Mouse (Mus musculus): ENCODE data around the gene Lbhd1. TPM values are rescaled to one million over a fixed set of nuclear protein-coding genes. Genes with fewer than 3 reads are reported as not detected.
"Not testable (repeated sequence)": the region's sequence is repeated elsewhere in the genome, so short reads cannot be mapped to it uniquely, and the experiment has no call there.

The Lbhd1 gene
- polyA plus RNA-seq, 1 experiment from 2014 or later: 95.3 TPM

DNA sequence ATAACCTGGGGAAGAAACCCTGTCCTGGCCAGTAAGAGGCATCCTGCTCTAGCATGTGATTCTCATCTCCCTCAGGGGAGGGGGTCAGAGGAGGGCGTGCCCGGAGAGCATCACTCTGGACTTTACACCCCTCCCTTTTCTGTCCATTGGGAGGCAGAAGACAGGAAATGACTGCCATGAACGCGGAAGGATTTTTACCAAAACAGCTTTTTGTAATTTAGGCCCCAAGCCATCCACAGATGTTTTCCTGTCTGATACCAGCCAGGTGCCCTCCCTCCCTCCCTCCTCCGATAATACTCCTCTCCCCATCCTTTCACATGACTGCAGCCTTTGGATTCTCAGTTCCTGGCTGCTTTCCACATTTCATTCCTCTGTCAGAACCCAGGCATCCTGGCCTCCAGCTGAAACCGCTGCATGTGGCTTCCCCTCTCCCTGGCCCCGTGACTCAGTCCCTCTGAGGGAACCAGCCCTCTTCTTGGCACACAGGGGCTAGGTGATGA is 33.1 kb upstream of the Lbhd1 start, which contains the start of gene Lrrn4cl:
Lrrn4cl (plus strand) TSS at position 367 of the 500 bp plus-strand sequence.
- peak within 1 kb of the TSS; percentile 22; the same call in 1 of the 2 replicates for H3K4me2 ChIP-seq (replicated peaks)
- ATAC-seq: peak; percentile 89
- 20% methylated on average over 7 of the region's 7 CpGs for whole genome bisulfite sequencing
- H3K9me3 ChIP-seq: no peaks in the 10 kb centered on the region
- H3K27me3 ChIP-seq (replicated peaks): no peaks in the 10 kb centered on the region
- H3K36me3 ChIP-seq: peaks cover 8% of the 10 kb centered on the region; the same call in 1 of the 2 replicates
- 0 out of 2 replicates have a peak within 1 kb of the TSS, but pooled peaks have one; percentile 28 for H3K27ac ChIP-seq
- H3K4me1 ChIP-seq (replicated peaks): peaks cover 13% of the 10 kb centered on the region; the same call in 1 of the 2 replicates
- no peak within 1 kb of the TSS for H3K4me3 ChIP-seq (replicated peaks)
- no peak within 1 kb of the TSS for H3K9ac ChIP-seq

DNA sequence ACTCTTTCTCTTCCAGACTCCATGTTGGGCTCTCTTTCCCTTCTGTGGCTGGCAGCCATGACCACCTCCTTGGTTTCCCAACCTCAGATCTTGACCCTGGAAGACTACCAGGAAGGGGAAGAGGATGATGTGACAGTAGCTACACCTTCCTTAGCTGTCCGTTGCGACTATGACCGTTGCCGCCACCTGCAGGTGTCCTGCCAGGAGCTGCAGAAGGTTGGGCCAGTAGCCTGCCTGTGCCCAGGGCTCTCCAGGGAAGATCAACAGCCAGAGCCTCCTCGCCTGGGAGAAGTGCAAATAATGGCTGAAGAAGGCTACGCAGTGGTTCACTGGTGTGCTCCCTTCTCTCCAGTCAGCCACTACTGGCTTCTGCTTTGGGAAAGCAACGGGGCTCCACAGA is 31.9 kb upstream of the Lbhd1 start:
- Histone ChIP-seq H3K36me3 (peaks cover under 1% of the 10 kb centered on the region; the same call in 1 of the 2 replicates), H3K27me3 (replicated peaks) (no peaks in the 10 kb centered on the region), H3K4me2 (replicated peaks) (no peak overlapping the region), H3K9me3 (no peaks in the 10 kb centered on the region), H3K9ac (no peak overlapping the region), H3K27ac (no peak overlapping the region), H3K4me1 (replicated peaks) (peaks cover 13% of the 10 kb centered on the region; the same call in 1 of the 2 replicates), H3K4me3 (replicated peaks) (no peak overlapping the region)
- 44% methylated on average over 7 of the region's 7 CpGs for WGBS
- no peak for ATAC-seq

DNA sequence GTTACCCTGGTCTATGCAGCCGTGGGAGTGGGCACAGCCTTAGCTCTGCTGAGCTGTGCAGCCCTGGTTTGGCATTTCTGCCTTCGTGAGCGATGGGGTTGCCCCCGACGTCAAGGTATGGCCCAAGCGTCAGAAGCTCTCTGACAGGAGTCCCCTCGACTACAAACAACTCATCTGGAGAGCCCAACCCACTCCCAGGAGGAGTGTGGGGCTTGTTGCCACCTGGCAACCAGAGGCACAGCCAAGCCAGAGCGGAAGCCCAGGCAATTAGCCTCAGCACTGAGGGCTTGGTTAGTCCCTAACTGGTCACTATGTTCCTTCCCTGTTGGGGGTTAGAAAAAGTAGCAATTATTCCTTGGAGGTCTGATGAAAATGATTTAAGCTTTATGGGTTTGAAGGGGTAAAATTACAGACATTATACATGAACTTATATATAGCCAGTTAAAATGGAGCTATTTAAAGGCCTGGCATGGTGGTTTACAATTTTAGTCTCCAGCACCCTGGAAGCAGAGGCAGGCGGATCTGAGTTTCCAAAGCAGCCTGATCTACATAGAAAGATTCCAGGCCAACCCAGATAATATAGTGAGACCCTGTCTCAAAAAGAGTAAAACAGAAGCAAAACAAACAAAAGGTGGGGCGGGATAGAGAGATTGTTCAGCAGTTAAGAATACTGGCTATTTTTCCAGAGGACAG is 31.1 kb upstream of the Lbhd1 start:
- Histone ChIP-seq H3K9ac (no peak overlapping the region), H3K4me2 (replicated peaks) (no peak overlapping the region), H3K27ac (no peak overlapping the region), H3K9me3 (no peaks in the 10 kb centered on the region), H3K4me3 (replicated peaks) (no peak overlapping the region), H3K4me1 (replicated peaks) (peaks cover 13% of the 10 kb centered on the region; the same call in 1 of the 2 replicates), H3K27me3 (replicated peaks) (no peaks in the 10 kb centered on the region), H3K36me3 (no peaks in the 10 kb centered on the region)
- 51% methylated on average over 10 of the region's 10 CpGs for WGBS
- ATAC-seq: no peak

DNA sequence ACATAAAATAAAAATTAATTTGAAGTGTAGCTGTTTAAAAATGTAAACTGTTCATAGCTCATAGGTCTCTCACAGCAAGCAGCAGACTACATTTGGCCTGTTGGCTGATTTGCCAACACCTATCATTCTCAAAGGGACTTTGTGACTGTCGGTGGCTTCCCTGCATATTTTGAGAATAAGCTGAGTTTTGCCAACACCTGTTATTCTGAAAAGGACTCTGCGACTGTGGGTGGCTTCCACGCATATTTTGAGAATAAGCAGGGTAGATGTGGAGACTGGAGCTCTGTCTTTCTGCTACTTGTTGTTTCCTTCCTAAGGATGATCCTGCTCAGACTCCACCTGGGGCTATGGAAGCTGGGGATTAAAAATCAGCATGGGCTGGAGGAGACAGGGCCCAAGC is 30.4 kb upstream of the Lbhd1 start:
- H3K27me3 ChIP-seq (replicated peaks): no peaks in the 10 kb centered on the region
- H3K27ac ChIP-seq: no peak overlapping the region
- 83% methylated on average over 3 of the region's 3 CpGs for WGBS
- no peak overlapping the region for H3K4me3 ChIP-seq (replicated peaks)
- ATAC-seq: no peak
- H3K4me2 ChIP-seq (replicated peaks): no peak overlapping the region
- no peaks in the 10 kb centered on the region for H3K36me3 ChIP-seq
- H3K4me1 ChIP-seq (replicated peaks): peaks cover 13% of the 10 kb centered on the region; the same call in 1 of the 2 replicates
- H3K9me3 ChIP-seq: no peaks in the 10 kb centered on the region
- no peak overlapping the region for H3K9ac ChIP-seq

DNA sequence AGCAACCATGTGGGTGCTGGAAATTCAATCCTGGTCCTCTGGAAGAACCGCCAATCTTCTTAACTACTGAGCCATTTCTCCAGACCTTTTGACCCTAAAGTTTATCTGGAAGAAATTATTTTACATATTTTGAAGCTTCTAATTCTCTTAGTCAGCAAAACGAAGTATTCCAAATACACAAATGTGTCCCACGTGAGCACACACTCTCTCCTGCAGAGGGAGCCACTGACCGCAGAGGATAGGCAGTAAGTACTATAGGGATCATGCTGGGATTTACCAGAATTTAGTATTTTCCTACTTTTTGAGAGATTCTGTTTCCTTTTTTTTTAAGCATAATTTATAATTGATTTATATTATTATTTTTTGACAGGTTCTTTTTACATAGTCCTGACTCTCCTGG is 25.8 kb upstream of the Lbhd1 start:
- Histone ChIP-seq H3K4me2 (replicated peaks) (no peak overlapping the region), H3K27me3 (replicated peaks) (no peaks in the 10 kb centered on the region), H3K9me3 (no peaks in the 10 kb centered on the region), H3K4me3 (replicated peaks) (no peak overlapping the region), H3K36me3 (no peaks in the 10 kb centered on the region), H3K9ac (no peak overlapping the region), H3K27ac (no peak overlapping the region), H3K4me1 (replicated peaks) (no peaks in the 10 kb centered on the region)
- 40% methylated on average over 4 of the region's 4 CpGs for WGBS
- ATAC-seq: peak; percentile 67; the same call in 1 of the 2 replicates

DNA sequence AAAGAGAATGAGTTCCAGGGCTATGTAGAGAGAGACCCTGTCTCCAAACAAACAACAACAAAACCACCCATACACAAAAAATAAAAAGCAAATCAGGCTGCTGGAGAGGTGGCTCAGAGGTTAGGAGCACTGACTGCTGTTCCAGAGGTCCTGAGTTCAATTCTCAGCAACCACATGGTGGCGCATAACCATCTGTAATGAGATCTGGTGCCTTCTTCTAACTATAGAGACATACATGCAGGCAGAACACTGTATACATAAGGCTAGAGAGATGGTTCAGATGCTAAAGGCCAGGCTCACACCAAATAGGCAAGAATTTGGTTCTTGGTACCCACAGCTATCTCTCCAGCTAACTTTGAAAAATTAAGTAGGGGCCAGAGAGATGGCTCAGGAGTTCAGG is 24.5 kb upstream of the Lbhd1 start:
- 28% methylated on average over 1 of the region's 1 CpGs for WGBS

DNA sequence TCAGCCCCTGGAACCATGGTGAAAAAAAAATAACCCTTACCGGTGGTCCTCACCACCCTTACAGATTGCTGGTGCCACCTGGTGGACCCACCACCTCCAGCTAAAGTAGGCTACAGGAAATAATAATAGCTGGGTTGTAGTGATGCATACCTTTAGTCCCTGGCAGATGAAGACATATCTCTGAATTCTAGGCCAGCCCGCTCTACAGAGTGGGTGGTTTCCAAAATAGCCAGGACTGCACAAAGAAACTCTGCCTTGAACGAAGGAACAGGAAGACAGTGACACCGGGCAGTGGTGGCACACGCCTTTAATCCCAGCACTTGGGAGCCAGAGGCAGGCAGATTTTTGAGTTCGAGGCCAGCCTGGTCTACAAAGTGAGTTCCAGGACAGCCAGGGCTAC is 19.3 kb upstream of the Lbhd1 start:
- Histone ChIP-seq H3K9ac (no peak overlapping the region), H3K36me3 (no peaks in the 10 kb centered on the region)
- no peak for ATAC-seq

More for the DNA sequence above, 24.5 kb upstream of the Lbhd1 start:
- no peak overlapping the region for H3K4me3 ChIP-seq (replicated peaks)
- no peaks in the 10 kb centered on the region for H3K36me3 ChIP-seq
- no peak for ATAC-seq
- no peak overlapping the region for H3K4me2 ChIP-seq (replicated peaks)
- no peaks in the 10 kb centered on the region for H3K9me3 ChIP-seq
- H3K9ac ChIP-seq: no peak overlapping the region
- H3K4me1 ChIP-seq (replicated peaks): no peaks in the 10 kb centered on the region
- H3K27me3 ChIP-seq (replicated peaks): no peaks in the 10 kb centered on the region
- no peak overlapping the region for H3K27ac ChIP-seq

DNA sequence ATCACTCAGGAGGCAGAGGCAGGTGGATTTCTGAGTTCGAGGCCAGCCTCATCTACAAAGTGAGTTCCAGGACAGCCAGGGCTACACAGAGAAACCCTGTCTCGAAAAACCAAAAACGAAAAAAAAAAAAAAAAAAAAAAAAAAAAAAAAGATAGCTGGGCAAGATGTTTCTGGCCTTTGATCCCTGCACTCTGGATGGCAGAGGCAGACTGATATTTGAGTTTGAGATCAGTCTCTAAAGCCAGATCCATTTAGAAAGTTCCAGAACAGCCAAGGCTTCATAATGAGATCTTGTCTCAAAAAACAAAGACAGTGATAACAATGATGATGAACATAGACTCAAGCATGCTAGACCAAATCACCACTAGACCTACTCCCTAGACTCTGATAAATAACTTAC is 13.2 kb upstream of the Lbhd1 start:
- not testable (repeated sequence) for ATAC-seq; H3K9ac ChIP-seq; H3K27me3 ChIP-seq (replicated peaks); H3K4me1 ChIP-seq (replicated peaks); H3K27ac ChIP-seq; H3K4me3 ChIP-seq (replicated peaks); H3K4me2 ChIP-seq (replicated peaks); H3K9me3 ChIP-seq
- peaks cover 13% of the 10 kb centered on the region for H3K36me3 ChIP-seq
- WGBS: 75% methylated on average over 3 of the region's 3 CpGs

More for the DNA sequence above, 19.3 kb upstream of the Lbhd1 start:
- H3K27ac ChIP-seq: no peak overlapping the region
- WGBS: 85% methylated on average over 6 of the region's 6 CpGs
- H3K9me3 ChIP-seq: no peaks in the 10 kb centered on the region
- H3K27me3 ChIP-seq (replicated peaks): no peaks in the 10 kb centered on the region
- no peaks in the 10 kb centered on the region for H3K4me1 ChIP-seq (replicated peaks)
- no peak overlapping the region for H3K4me3 ChIP-seq (replicated peaks)
- H3K4me2 ChIP-seq (replicated peaks): no peak overlapping the region

DNA sequence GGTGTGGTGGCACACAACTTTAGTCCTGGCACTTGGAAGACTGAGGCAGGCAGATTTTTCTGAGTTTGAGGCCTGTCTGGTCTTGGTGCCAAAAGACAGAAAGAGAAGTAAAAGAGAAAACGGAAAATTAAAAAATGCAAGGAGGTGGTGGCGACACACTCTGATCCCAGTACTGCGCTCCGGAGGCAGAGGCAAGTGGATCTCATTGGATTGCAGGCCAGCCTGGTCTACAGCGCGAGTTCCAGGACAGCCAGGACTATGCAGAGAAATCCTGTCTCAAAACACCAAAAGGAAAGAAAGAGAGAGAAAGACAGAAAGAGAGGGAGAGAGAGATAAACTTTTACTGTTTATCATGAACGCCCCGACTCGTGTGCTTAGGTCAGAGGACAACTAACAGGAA is 12.7 kb upstream of the Lbhd1 start:
- no peaks in the 10 kb centered on the region for H3K9me3 ChIP-seq
- WGBS: 43% methylated on average over 9 of the region's 9 CpGs
- ATAC-seq: peak; percentile 44

DNA sequence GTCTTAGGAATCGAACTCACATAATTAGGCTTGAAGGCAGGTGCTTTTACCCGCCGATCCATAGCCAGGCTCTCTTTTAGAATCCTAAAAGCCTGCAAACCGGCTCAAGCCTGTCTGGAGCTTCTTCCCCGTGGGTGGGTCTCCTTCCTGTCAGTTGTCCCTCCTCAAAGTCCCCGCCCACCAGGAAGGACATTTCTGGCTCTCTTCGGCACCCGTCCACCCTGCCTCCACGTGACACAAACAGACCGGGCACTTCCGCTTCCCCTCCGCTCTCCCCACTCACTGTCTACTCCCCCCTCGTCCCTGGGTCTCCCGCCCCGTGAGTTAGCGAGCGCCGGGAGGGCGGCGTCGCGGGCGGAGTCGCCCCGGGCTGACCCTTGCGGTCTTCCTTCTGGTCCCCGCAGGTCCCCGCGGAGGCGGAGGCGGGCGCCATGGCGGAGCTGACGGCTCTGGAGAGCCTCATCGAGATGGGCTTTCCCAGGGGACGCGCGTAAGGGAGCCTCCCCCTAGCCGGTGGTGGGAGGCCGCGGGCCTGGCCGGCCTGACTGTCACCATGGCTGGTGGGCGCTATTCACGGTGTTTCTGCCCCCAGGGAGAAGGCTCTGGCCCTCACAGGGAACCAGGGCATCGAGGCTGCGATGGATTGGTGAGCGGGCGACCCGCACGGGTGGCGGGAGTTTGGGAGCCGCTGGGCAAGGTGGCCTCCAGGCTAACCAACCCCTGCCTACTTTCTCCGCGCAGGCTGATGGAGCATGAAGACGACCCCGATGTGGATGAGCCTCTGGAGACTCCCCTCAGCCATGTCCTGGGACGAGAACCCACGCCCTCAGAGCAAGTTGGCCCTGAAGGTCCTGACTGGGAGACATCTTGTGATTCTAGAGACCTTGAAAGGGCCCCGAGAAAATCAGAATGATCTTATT is 12.0 kb upstream of the Lbhd1 start, which contains the start of gene Ubxn1:
Ubxn1 (plus strand) TSS at position 230 of the 920 bp plus-strand sequence.
- WGBS: under 1% methylated on average over 59 of the region's 59 CpGs
- H3K36me3 ChIP-seq: peaks cover 15% of the 10 kb centered on the region
- H3K9ac ChIP-seq: peak within 1 kb of the TSS; percentile 85
- peak within 1 kb of the TSS; percentile 65 for H3K4me2 ChIP-seq (replicated peaks)
- H3K4me1 ChIP-seq (replicated peaks): peaks cover 6% of the 10 kb centered on the region
- peak within 1 kb of the TSS; percentile 68 for H3K4me3 ChIP-seq (replicated peaks)
- H3K27ac ChIP-seq: peak within 1 kb of the TSS; percentile 81
- H3K27me3 ChIP-seq (replicated peaks): no peaks in the 10 kb centered on the region
- no peaks in the 10 kb centered on the region for H3K9me3 ChIP-seq
- ATAC-seq: peak; percentile 98

More for the DNA sequence above, 12.7 kb upstream of the Lbhd1 start:
- H3K27ac ChIP-seq: peak overlapping the region; percentile 59
- H3K36me3 ChIP-seq: peaks cover 15% of the 10 kb centered on the region
- H3K4me2 ChIP-seq (replicated peaks): peak overlapping the region; percentile 55
- H3K9ac ChIP-seq: peak overlapping the region; percentile 55
- peak overlapping the region; percentile 68 for H3K4me3 ChIP-seq (replicated peaks)
- H3K4me1 ChIP-seq (replicated peaks): peaks cover 6% of the 10 kb centered on the region
- no peaks in the 10 kb centered on the region for H3K27me3 ChIP-seq (replicated peaks)

DNA sequence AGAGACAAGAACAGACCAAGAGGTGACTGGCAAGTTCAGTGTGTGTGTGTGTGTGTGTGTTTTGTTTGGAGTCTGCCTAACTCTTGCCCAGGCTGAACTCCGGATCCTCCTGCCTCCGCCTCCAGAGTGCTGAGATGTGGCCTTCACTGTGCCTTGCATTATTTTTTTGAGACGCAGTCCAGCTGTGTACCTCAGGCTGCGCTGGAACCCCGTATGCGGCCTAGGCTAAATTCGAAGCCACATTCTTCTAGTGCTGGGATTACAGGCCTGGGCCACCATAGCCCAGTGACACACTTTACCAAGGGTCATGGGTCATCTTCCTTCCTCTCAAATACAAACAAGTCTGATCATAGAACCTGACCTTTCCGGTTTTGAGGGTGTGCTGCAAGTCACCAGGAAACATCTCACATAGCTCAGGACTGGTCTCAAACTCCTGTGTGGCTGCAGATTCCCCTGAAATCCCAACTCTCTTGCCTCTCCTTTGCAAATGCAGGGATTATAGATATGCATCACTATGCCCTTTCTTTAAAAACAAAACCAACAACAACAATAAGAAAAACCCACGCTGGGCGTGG is 11.2 kb upstream of the Lbhd1 start:
- Histone ChIP-seq H3K27me3 (replicated peaks) (no peaks in the 10 kb centered on the region), H3K36me3 (peaks cover 15% of the 10 kb centered on the region), H3K27ac (peak overlapping the region; percentile 81; the same call in 1 of the 2 replicates), H3K4me2 (replicated peaks) (peak overlapping the region; percentile 65), H3K4me3 (replicated peaks) (peak overlapping the region; percentile 68), H3K9ac (peak overlapping the region; percentile 85), H3K9me3 (no peaks in the 10 kb centered on the region), H3K4me1 (replicated peaks) (peaks cover 6% of the 10 kb centered on the region)
- WGBS: 58% methylated on average over 10 of the region's 10 CpGs
- ATAC-seq: no peak

DNA sequence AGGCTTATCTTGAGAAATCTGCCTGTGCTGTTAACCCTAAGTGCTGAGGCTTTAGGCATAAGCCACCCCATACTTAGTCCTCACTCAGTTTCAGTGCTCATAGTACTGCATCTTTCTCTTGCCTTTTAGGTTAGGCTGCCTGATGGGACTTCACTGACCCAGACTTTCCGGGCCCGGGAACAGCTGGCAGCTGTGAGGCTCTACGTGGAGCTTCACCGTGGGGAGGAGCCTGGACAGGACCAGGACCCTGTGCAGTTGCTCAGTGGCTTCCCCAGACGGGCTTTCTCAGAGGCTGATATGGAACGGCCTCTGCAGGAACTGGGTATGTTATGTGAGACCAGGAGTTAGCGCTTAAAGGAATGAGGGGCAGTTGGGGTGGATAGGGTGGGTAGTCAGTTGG is 8.5 kb upstream of the Lbhd1 start:
- Histone ChIP-seq H3K9me3 (no peaks in the 10 kb centered on the region), H3K36me3 (peaks cover 15% of the 10 kb centered on the region), H3K4me2 (replicated peaks) (no peak overlapping the region), H3K9ac (no peak overlapping the region), H3K27me3 (replicated peaks) (no peaks in the 10 kb centered on the region), H3K27ac (no peak overlapping the region), H3K4me3 (replicated peaks) (no peak overlapping the region), H3K4me1 (replicated peaks) (peaks cover 10% of the 10 kb centered on the region)
- ATAC-seq: no peak
- WGBS: 90% methylated on average over 7 of the region's 7 CpGs
